Mouse (Mus musculus) lung, adult 18-20 months (tissue): ENCODE results near the gene Evx2.
A peak's percentile ranks its signal among the peaks of the same experiment; 100 is the strongest.

Source experiments
- DNase-seq, 2 experiments: peaks; one replicate each; pipeline ENCODE4 v3.0.0; 2022; ENCODE audit warnings: mixed read lengths in 2 of 2

Gene Evx2

DNA sequence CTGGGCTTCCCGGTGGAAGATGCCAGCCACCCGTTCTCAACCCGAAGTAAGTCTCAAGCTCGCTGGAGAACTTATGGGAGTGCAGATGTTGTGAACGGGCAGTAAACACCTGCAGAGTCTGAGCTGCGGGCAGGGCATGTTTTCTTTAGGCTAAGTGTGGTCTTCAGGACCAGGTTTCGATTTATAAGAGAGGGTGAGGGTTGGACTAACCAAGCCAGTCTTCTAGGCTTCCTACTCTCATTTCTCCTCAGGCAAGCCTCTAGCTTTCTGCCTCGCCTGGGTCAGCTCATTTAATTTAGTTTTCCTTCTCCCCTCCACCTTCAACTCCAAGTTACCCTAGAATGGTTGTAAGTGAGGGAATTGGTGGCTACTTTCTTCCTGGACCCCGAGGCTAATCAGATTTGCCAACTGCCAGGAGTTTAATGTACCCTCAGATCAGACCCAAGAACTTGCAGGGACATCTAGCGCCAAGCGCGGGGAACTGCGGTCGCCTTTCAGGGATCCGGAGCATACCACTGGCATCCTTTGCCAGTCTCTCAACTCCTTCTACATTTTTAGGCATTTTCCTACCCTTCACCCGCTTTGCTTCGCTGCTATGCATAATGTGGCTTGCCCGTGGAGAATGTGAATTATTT lies 4.1 kb upstream of the Evx2 start:
- peak in 1 of 2 experiments; percentile 34 for DNase-seq

- no peak for DNase-seq
These were observed 2.3 kb upstream of the Evx2 start for GRCm38 (mm10) chr2:74661685-74662084.

DNA sequence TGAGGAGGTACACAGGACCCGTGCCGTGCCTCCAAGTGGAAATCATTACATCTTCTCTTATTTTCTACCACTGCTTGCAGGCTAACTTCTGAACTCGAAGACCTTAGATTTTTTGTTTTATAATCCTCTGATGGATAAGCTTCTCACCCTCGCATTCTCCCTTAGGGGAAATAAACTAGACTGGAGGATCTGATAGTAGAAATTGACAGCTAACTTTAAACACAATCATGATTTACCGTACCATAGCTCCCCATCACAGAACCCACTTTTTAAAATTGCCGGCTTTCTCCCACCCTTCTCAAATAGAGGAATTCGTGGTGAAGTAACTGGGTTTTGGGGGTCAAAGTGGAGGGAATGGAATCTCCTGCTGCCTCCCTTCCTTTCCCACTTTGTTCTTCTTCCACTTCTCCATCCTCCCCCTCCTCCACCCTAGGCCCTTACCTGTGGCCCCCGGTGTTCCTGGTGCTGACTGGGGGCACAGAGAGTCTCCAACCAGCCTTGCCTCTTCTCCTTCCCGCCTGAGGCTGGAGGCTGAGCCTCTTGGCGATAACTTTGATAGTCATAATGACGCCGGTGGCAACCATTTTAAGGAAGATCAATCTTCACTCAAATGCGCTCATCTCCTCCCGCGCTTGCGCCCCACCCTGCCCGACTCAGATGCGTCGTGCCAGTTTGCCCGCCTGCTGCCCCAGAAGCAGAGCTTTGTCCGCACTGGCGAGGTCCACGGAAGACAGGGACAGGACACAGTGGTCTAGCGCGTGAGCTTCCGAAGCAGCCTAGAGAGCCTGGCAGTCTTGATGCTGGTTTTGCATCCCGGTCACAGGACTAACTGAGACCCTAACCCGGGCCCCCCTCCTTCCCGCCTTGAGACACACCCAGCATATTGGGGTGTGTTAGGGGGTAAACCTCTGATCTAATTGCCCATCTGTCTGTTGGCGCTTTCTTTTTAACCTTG lies 1.3 kb upstream of the Evx2 start:
- DNase-seq = no peak

GRCm38 (mm10) chr2:74658667-74659371 lies 538 bp downstream of the Evx2 start:
- DNase-seq = no peak

- DNase-seq = no peak
These were observed 1.2 kb downstream of the Evx2 start for GRCm38 (mm10) chr2:74658024-74658666.

DNA sequence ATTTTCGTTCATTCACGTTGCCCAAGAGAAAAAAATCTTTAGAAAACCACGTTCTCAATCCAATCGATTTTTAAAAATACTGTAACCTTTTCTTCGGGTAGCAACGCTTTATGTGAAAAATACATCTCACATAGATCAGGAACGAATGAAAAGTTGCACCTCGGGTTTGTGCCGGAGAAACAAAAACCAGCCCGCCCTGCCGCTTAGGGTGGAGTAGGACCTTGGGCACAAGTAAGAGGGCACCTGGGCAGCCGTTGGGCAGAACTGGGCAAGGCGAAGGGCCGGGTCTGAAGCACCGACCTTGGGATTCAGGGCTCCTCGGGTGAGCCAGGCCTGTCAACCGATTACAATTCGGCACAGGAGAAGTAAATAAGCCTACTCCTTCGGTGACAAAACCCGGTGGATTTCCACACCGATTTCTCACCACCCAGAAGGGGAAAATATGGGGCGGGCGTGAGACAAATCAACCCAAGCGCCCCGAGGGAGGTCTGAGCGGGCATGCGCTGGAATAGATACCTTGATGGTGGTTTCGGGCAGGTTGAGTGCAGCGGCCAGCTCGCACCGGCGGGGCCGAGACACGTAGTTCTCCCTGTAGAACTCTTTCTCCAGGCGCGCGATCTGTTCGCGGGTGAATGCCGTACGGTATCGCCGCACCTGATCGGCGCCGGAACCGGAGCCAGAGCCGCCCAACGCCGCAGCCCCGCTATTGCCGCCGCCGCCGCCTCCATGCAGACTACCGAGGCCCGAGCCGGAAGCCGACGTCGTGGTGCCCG lies 1.9 kb downstream of the Evx2 start:
- no peak for DNase-seq

DNA sequence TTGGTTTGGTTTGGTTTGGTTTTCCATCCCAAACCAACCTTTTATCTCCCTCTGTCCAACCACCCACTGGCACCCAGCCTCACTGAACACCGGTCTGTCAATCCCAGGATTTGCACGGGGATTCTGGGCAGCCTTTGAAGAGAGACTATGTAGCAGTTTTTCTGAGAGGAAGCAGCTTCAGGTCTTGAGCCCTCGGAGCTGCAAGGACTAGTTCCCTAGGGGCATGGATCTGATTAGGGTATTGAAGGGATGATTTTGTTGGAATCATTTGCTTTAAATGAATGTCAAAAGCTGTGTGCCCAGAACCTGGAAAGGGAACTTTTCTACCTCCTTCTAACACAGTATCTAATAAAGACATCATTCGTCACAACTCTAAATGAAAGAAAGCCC lies 2.7 kb downstream of the Evx2 start:
- DNase-seq = no peak

DNA sequence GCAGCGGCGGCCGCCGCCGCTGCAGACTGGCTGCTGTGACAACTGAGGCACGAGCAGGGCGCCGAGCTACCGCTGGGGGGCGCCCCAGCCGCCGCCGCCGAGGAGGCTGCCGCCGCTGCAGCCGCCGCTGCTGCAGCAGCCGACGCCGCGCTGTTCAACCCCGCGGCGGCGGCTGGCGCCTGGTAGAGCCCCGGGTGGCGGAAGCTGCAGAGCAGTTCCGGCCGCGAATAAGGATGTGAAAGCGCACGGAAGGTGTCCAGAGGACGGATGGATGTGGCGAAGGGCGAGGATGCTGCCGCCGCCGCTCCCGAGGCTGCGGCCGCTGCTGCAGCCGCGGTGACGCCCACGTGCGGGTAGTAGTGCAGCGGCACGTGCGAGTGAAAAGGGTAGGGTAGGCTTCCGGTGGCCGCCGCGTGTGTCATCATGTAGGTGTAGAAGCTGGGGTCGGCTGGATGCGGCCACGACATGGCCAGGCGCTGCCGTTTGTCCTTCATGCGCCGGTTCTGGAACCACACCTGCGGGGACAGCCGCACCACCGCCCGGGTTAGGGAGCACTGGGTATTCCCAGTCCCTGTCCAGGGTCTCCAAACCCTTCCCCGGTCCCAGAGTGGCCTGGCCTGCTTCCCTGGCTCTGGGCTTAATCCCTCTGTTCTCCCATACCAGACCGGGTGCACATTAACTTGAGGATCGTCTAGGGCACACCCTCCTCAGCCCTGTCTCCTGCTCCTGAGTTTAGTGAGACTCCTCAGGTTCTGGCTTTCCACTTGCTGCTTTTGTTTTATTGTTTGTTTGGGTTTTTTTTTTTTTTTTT lies 3.3 kb downstream of the Evx2 start:
- DNase-seq = no peak

DNA sequence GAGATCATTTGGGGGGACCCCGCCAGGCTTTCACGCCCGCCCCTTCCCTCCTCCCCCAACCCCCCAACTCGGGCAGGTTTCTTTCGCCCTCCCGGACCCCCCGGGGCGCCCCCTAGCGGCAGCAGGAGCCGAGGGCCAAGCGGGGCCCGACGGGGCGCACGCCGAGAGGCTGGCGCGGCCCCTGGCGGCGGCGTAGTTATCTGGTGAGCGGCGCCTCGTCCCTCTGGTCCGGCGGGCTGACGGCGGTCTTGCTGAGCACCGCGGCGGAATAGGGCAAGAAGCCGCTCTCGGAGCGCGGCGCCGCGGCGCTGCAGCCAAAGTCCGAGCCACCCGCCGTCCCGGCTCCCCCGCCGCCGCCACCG lies 4.0 kb downstream of the Evx2 start:
- no peak for DNase-seq

DNA sequence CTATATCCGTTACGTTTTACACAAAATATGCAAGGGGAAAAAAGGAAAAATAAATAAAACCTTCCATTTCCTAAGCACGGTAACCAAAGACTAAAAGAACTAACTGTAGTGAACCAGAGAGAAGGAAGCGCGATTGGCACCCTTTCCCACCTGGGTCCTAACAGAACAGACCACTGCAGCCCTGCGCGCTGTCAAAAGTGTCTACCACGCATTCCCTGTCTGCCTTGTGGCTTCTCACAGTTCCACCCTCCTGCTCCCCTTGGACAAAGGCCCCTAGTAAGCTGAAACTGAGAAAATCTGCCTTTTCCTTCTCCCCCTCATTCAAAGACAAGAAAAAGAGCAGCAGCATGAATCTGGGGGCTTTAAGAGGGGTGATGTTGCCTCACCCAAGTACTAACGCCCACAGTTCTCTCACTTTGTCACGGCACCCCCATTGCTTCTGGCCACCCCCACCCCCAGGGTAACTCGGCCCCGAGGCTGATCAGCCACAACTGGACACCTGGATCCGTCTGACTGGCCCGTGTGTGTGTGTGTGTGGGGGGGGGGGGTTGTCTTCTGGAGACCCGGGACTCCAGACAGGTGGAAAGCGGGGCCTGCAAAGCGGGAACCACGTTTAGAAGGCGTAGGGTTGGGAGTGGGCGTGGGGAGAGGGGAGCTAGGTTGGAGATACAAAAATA lies 4.5 kb downstream of the Evx2 start:
- no peak for DNase-seq

DNA sequence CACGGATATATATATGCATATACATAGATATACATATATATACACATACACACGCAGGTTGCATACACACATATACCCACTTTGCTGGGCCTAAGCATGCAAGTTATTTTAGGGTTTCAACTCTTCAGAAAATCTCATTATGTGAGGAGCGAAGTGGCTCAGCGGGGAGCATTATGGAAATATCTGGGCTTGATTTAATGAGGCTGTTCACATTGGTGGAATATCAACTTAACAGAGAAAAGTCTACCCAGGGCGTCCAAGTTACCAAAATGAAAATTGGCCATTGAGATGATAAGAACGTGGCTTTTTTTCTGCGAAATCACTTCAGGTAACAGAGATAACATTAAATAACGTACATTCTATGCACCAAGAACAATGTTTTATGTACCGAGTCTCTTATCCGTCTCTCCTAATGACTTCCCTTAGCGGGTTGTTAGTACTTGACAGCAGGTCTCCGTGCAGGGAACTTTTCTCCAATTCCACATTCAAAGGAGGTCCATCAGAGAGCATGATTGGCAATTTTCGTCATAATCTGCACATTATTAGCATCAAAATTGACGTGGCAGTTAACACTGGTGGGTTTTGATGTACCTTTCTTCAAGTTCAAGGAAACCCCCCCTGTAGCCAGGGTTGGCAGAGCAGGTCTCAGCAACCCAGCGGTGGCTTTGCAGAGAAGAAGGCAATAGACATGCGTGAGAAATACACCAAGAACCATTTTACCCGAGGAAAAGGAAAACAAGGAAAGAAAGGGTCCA lies 5.4 kb downstream of the Evx2 start:
- no peak for DNase-seq

- DNase-seq = no peak
These were observed 6.4 kb downstream of the Evx2 start for GRCm38 (mm10) chr2:74652996-74653340.

- DNase-seq = no peak
These were observed 12.1 kb downstream of the Evx2 start for GRCm38 (mm10) chr2:74647082-74647864.

- no peak for DNase-seq
These were observed 13.7 kb downstream of the Evx2 start for GRCm38 (mm10) chr2:74645631-74646030.

DNA sequence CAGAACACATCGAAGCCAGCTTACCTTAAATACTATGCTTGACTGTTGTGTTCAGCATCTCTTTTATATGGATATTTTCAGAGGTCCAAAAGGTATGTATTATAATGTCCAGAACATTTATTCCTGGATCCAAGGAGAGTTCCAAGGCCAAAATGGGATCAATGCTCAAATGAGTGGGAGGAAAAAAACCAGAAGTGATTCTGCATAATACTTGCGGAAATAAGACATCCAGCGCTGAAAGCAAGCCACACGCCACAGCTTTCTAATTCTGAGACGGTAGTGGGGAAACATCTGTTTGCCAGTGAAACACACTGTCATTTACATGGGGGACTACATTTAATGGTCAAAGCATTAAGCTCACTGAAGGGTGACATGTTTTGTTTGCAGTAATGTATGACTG lies 16.9 kb downstream of the Evx2 start:
- DNase-seq = no peak

DNA sequence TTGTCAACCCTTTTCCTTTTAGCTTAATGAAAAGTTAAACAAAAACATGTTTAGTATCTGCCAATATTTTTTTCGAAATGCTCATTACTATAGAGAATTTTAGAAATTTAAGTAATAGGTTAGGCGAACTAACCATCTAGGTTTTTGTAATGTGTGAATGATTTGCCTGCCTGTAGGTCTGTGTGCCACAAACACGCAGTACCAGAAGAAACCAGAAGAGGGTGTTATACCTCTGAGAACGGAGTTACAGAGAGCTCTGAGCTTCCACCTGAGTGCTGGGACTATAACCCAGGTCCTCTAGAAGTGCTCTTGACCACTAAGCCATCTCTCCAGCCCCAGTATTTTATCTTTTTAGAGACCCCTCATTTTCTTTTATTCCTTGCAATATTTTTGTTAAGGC lies 23.9 kb downstream of the Evx2 start:
- DNase-seq = no peak

GRCm38 (mm10) chr2:74620368-74620767 lies 39.0 kb downstream of the Evx2 start:
- DNase-seq = no peak

- no peak for DNase-seq
These were observed 39.6 kb downstream of the Evx2 start for GRCm38 (mm10) chr2:74619676-74620246.

DNA sequence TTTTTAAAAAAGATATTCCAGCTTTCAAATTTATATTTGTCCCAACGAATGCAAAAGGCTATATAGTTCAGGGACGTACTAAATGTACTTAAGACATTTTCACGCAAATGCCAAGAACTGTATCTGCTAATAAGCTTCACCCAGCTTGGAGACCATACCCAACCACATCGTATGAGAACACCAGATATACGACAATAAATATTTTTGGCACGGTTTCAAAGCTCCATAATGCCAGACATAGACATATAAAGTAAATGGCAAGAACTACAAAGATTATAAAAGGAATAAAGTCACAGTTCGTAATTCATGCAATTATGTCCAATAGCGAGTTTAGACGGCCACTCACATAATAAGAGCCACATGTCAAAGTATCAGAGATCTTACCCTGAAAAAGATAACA lies 41.7 kb downstream of the Evx2 start:
- no peak for DNase-seq
